Mouse (Mus musculus): Measurements from ENCODE around the gene Ncam1. TPM values are rescaled to one million over a fixed set of nuclear protein-coding genes. Genes with fewer than 3 reads are reported as not detected.

Gene Ncam1
- polyA plus RNA-seq, 1 experiment from 2014 or later: 28.2 TPM

- H3K9ac ChIP-seq: no peak overlapping the region
- no peaks in the 10 kb centered on the region for H3K36me3 ChIP-seq
- peaks cover 31% of the 10 kb centered on the region for H3K4me1 ChIP-seq
- peak; percentile 64 for ATAC-seq (ENCODE audit: borderline replicate concordance, extremely low read depth, low FRiP score, low TSS enrichment)
- H3K4me2 ChIP-seq: no peak overlapping the region
- WGBS: 36% methylated on average over 9 of the region's 9 CpGs
- no peaks in the 10 kb centered on the region for H3K27me3 ChIP-seq
- peak overlapping the region; percentile 50 for H3K27ac ChIP-seq
- H3K4me3 ChIP-seq: no peak overlapping the region
- no peaks in the 10 kb centered on the region for H3K9me3 ChIP-seq
These were observed 226.8 kb downstream of the Ncam1 start for GRCm38 (mm10) chr9:49571695-49572510.

- Histone ChIP-seq H3K36me3 (no peaks in the 10 kb centered on the region), H3K4me2 (no peak overlapping the region), H3K27ac (peak overlapping the region; percentile 49; the same call in 1 of the 2 replicates), H3K4me1 (peaks cover 31% of the 10 kb centered on the region), H3K9ac (no peak overlapping the region), H3K27me3 (no peaks in the 10 kb centered on the region), H3K9me3 (no peaks in the 10 kb centered on the region), H3K4me3 (no peak overlapping the region)
- ATAC-seq (ENCODE audit: borderline replicate concordance, extremely low read depth, low FRiP score, low TSS enrichment): peak; percentile 67
- WGBS: 45% methylated on average over 10 of the region's 10 CpGs
These were observed 227.7 kb downstream of the Ncam1 start for GRCm38 (mm10) chr9:49570731-49571694.

GRCm38 (mm10) chr9:49570033-49570660, 228.6 kb downstream of the Ncam1 start:
- H3K4me2 ChIP-seq: no peak overlapping the region
- no peaks in the 10 kb centered on the region for H3K36me3 ChIP-seq
- peaks cover 31% of the 10 kb centered on the region for H3K4me1 ChIP-seq
- H3K9me3 ChIP-seq: no peaks in the 10 kb centered on the region
- 35% methylated on average over 7 of the region's 7 CpGs for WGBS
- H3K27me3 ChIP-seq: no peaks in the 10 kb centered on the region
- ATAC-seq (ENCODE audit: borderline replicate concordance, extremely low read depth, low FRiP score, low TSS enrichment): no peak
- H3K9ac ChIP-seq: no peak overlapping the region
- 0 out of 2 replicates have a peak overlapping the region, but pooled peaks have one; percentile 49 for H3K27ac ChIP-seq
- no peak overlapping the region for H3K4me3 ChIP-seq

DNA sequence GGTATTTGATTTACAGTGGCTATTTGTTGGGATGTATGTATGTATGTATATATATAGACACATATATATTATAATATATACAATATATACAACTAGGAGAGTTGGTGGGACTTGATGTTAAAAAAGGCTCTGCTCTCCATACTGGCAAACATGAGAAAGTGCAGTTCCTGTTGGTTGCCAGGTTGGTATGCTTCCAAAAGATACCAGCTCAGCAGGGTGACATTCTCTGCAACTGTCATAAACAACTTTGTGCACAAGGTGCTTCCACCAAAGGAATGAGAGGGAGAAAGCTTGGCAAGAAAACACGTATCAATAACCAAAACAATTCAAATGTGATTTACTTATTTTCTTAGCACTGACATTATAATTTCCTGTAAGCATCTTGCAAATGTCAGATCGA, 232.9 kb downstream of the Ncam1 start:
- Histone ChIP-seq H3K27me3 (no peaks in the 10 kb centered on the region), H3K9me3 (no peaks in the 10 kb centered on the region), H3K9ac (no peak overlapping the region), H3K4me2 (no peak overlapping the region), H3K4me3 (no peak overlapping the region), H3K27ac (no peak overlapping the region), H3K36me3 (no peaks in the 10 kb centered on the region), H3K4me1 (peaks cover 10% of the 10 kb centered on the region)
- 64% methylated on average over 2 of the region's 2 CpGs for WGBS
- ATAC-seq (ENCODE audit: borderline replicate concordance, extremely low read depth, low FRiP score, low TSS enrichment): no peak

DNA sequence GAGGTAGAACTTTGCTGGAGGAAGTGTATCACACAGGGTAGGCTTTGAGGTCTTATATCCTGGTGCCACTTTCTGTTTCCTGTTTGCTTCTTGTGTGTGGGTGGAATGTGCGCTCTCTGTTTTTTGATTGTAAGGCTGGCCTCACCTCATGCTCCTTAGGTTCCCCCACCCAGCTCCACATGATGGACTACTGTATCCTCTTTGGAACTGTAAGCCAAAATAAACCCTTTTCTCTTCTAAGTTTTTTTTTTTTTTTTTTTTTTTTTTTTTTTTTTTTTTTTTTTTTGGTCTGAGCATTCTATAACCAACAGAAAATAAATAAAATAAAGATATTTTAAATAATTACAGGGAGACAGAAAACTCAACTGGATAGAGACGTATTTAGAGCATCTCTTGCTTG, 239.8 kb downstream of the Ncam1 start:
- Histone ChIP-seq H3K4me3 (no peak overlapping the region), H3K9ac (no peak overlapping the region), H3K36me3 (no peaks in the 10 kb centered on the region), H3K9me3 (no peaks in the 10 kb centered on the region), H3K27me3 (no peaks in the 10 kb centered on the region), H3K4me2 (no peak overlapping the region), H3K27ac (no peak overlapping the region), H3K4me1 (no peaks in the 10 kb centered on the region)
- ATAC-seq (ENCODE audit: borderline replicate concordance, extremely low read depth, low FRiP score, low TSS enrichment): no peak
- WGBS: 77% methylated on average over 2 of the region's 2 CpGs

GRCm38 (mm10) chr9:49551353-49551752, 247.4 kb downstream of the Ncam1 start:
- Histone ChIP-seq H3K27ac (no peak overlapping the region), H3K4me1 (no peaks in the 10 kb centered on the region), H3K36me3 (no peaks in the 10 kb centered on the region), H3K9me3 (no peaks in the 10 kb centered on the region), H3K9ac (no peak overlapping the region), H3K27me3 (no peaks in the 10 kb centered on the region), H3K4me2 (no peak overlapping the region), H3K4me3 (no peak overlapping the region)
- no peak for ATAC-seq (ENCODE audit: borderline replicate concordance, extremely low read depth, low FRiP score, low TSS enrichment)
- WGBS: 54% methylated on average over 2 of the region's 2 CpGs

DNA sequence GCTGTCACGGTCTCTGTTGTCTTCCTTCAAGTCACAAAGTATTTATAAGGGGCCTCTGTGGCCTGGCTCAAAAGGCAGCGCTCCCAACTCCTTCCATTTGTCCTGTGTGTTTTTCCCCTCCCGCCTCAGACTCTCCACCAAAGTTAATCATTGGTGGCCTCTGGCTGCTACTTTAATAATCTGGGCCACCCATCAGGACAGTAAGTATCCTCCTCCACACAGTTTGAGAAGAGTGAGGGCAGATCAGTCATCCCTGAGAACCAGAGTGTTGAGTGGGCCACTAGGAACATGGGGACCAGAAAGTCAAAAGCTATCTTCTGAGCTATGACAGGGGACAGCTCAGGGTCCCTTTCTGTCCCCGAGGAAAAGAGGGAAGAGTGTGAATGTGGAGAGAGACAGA, 256.1 kb downstream of the Ncam1 start:
- no peaks in the 10 kb centered on the region for H3K4me1 ChIP-seq
- no peaks in the 10 kb centered on the region for H3K27me3 ChIP-seq
- H3K36me3 ChIP-seq: no peaks in the 10 kb centered on the region
- ATAC-seq (ENCODE audit: borderline replicate concordance, extremely low read depth, low FRiP score, low TSS enrichment): no peak
- H3K9me3 ChIP-seq: no peaks in the 10 kb centered on the region
- no peak overlapping the region for H3K9ac ChIP-seq
- WGBS: 77% methylated on average over 4 of the region's 4 CpGs
- H3K4me3 ChIP-seq: no peak overlapping the region
- H3K4me2 ChIP-seq: no peak overlapping the region
- H3K27ac ChIP-seq: no peak overlapping the region

GRCm38 (mm10) chr9:49537814-49538213, 260.9 kb downstream of the Ncam1 start:
- 62% methylated on average over 6 of the region's 6 CpGs for WGBS
- no peak for ATAC-seq (ENCODE audit: borderline replicate concordance, extremely low read depth, low FRiP score, low TSS enrichment)
- no peaks in the 10 kb centered on the region for H3K27me3 ChIP-seq
- H3K9ac ChIP-seq: no peak overlapping the region
- H3K4me2 ChIP-seq: no peak overlapping the region
- H3K4me3 ChIP-seq: no peak overlapping the region
- no peak overlapping the region for H3K27ac ChIP-seq
- H3K36me3 ChIP-seq: no peaks in the 10 kb centered on the region
- no peaks in the 10 kb centered on the region for H3K9me3 ChIP-seq
- H3K4me1 ChIP-seq: no peaks in the 10 kb centered on the region

- H3K36me3 ChIP-seq: no peaks in the 10 kb centered on the region
- H3K27me3 ChIP-seq: no peaks in the 10 kb centered on the region
- WGBS: 67% methylated on average over 6 of the region's 6 CpGs
- ATAC-seq (ENCODE audit: borderline replicate concordance, extremely low read depth, low FRiP score, low TSS enrichment): no peak
- H3K9me3 ChIP-seq: no peaks in the 10 kb centered on the region
- H3K9ac ChIP-seq: no peak overlapping the region
- H3K4me3 ChIP-seq: no peak overlapping the region
- no peaks in the 10 kb centered on the region for H3K4me1 ChIP-seq
- H3K27ac ChIP-seq: no peak overlapping the region
- no peak overlapping the region for H3K4me2 ChIP-seq
These were observed 262.1 kb downstream of the Ncam1 start for GRCm38 (mm10) chr9:49536593-49536992.

DNA sequence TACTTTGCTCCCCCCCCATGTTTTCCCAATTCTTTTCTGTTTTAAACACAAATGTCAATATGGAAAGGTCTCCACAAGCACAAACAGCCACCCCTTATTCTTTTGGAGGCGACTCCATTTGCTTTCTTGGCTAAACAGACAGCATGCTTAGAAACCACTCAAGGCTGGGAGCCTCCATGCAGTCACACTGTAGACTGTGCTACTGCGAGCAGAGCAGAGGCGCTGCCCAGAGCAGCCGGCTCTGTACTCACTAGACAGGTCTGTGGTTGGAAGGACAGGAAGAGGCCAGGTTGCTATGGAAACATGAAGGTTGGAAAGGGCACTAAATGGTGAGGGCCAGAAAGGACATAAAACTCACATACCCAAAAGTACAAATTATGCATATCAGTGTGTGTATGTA, 263.8 kb downstream of the Ncam1 start:
- Histone ChIP-seq H3K27ac (no peak overlapping the region), H3K9ac (no peak overlapping the region), H3K36me3 (no peaks in the 10 kb centered on the region), H3K4me1 (no peaks in the 10 kb centered on the region), H3K4me2 (no peak overlapping the region), H3K27me3 (no peaks in the 10 kb centered on the region), H3K4me3 (no peak overlapping the region), H3K9me3 (no peaks in the 10 kb centered on the region)
- ATAC-seq (ENCODE audit: borderline replicate concordance, extremely low read depth, low FRiP score, low TSS enrichment): no peak
- WGBS: 32% methylated on average over 4 of the region's 4 CpGs

DNA sequence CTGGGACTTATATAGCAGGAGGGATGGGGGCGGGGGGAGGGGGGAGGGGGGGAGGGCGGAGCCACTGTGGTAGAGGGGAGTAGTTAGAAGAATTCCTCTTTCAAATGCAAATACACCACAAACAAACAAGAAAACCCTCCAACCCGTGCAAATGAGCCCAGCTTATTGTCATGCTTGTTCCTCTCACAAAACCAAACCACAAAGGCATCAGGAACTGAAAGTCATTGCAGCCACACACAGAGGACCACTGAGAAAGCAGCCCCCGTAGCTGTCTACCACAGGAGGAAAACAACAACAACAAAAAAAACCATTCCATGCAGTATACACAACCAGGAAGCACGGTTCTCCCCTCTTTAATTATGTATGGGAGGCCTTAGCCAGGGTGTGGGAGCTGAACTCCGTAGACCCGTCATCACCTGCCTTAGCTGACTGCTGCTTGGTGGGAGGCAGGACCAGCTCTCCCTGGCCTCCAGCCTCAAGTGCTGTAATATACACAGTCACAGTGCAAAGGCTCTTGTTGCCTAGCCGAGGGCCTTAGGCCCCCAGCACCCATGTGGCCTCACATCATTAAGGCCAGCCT, 264.7 kb downstream of the Ncam1 start:
- ATAC-seq (ENCODE audit: borderline replicate concordance, extremely low read depth, low FRiP score, low TSS enrichment): no peak
- no peaks in the 10 kb centered on the region for H3K27me3 ChIP-seq
- no peaks in the 10 kb centered on the region for H3K36me3 ChIP-seq
- H3K4me2 ChIP-seq: no peak overlapping the region
- no peaks in the 10 kb centered on the region for H3K4me1 ChIP-seq
- H3K9ac ChIP-seq: no peak overlapping the region
- H3K9me3 ChIP-seq: no peaks in the 10 kb centered on the region
- H3K4me3 ChIP-seq: no peak overlapping the region
- 47% methylated on average over 8 of the region's 8 CpGs for WGBS
- H3K27ac ChIP-seq: no peak overlapping the region

All from lung, embryonic 15.5 days (tissue).